Mouse (Mus musculus) lung, embryonic 16.5 days (tissue): ENCODE data around the gene Csf2rb2. TPM values are rescaled to one million over a fixed set of nuclear protein-coding genes. Genes with fewer than 3 reads are reported as not detected.
"Not testable (repeated sequence)": the region's sequence is repeated elsewhere in the genome, so short reads cannot be mapped to it uniquely, and the experiment has no call there.

Experiments used
- ATAC-seq: fragments of 200-750 bp; cut with Nextera tagmentation; 2 replicates; pipeline ENCODE4 v1.8.0; 2017; ENCODE audit warnings: low read depth, mild to moderate bottlenecking, moderate library complexity
- H3K27ac ChIP-seq: fragments of 300-500 bp; sonication (generic); 2 replicates; pipeline ENCODE4 v1.5.1; 2014; ENCODE audit warnings: mild to moderate bottlenecking, control low read depth, low read length
- H3K27me3 ChIP-seq: fragments of 300-500 bp; sonication (generic); 2 replicates; pipeline ENCODE4 v1.6.1; 2014; ENCODE audit warnings: low read depth, low read length, mixed read lengths; ENCODE audit not compliant: control insufficient read depth, insufficient read depth
- H3K36me3 ChIP-seq: fragments of 300-500 bp; sonication (generic); 2 replicates; pipeline ENCODE4 v1.6.1; 2014; ENCODE audit warnings: low read length; ENCODE audit not compliant: control insufficient read depth, insufficient read depth
- H3K4me1 ChIP-seq: fragments of 300-500 bp; sonication (generic); replicated peaks from 2 replicates; pipeline ENCODE4 v1.6.1; 2014; ENCODE audit warnings: low read length, mixed read lengths; ENCODE audit not compliant: control insufficient read depth, insufficient read depth
- H3K4me2 ChIP-seq: fragments of 300-500 bp; sonication (generic); 2 replicates; pipeline ENCODE4 v1.6.1; 2014; ENCODE audit warnings: low read depth, low read length, control low read depth
- H3K4me3 ChIP-seq: fragments of 300-500 bp; sonication (generic); 2 replicates; pipeline ENCODE4 v1.5.1; 2014; ENCODE audit warnings: mild to moderate bottlenecking, low read length, control low read depth
- H3K9ac ChIP-seq: fragments of 300-500 bp; sonication (generic); 2 replicates; pipeline ENCODE4 v1.6.1; 2014; ENCODE audit warnings: low read length, control low read depth
- H3K9me3 ChIP-seq: fragments of 300-500 bp; sonication (generic); 2 replicates; pipeline ENCODE4 v1.6.1; 2016; ENCODE audit warnings: low read length; ENCODE audit not compliant: control insufficient read depth
- WGBS: fragments of 180-500 bp; shearing (Covaris S2); extraction: QIAGEN DNeasy Blood & Tissue Kit; methylation state at CpG from one replicate; pipeline ENCODE4 v1.1.7; 2014; 5-methylcytosine and 5-hydroxymethylcytosine counted together
- polyA plus RNA-seq: library from polyadenylated mRNA; unstranded; fragments of >200 nt; fragmentation: Nextera tagmentation; extraction: Ambion mirVana; gene quantifications from 2 replicates; pipeline ENCODE4 v1.2.1, GENCODE M21; 2015

The Csf2rb2 gene
- polyA plus RNA-seq, 1 experiment from 2014 or later = 0.48 TPM

DNA sequence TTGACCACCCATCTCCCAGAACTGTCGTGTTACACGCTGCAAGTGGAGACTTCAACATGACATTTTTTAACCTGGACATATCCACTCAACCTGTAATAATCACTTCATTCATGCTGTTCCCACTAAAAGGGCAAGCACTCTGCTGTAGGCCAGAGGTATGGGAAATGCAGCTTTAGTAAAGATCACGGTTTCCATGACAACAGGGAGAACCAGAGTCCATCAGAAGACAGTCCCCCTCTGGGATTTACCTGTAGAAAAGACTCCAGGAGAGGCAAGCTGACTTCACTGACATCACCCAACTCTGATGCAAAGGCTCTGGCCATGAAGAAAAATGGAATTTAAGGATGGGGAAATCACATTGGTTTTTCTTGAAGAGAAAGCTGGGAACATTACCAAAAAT is 42.2 kb downstream of the Csf2rb2 start:
- no peak overlapping the region for H3K4me2 ChIP-seq
- ATAC-seq = no peak
- no peaks in the 10 kb centered on the region for H3K27me3 ChIP-seq
- WGBS = 52% methylated on average over 3 of the region's 3 CpGs
- H3K9me3 ChIP-seq = no peaks in the 10 kb centered on the region
- no peaks in the 10 kb centered on the region for H3K36me3 ChIP-seq
- H3K27ac ChIP-seq = no peak overlapping the region
- H3K9ac ChIP-seq = no peak overlapping the region
- no peaks in the 10 kb centered on the region for H3K4me1 ChIP-seq
- H3K4me3 ChIP-seq = no peak overlapping the region

DNA sequence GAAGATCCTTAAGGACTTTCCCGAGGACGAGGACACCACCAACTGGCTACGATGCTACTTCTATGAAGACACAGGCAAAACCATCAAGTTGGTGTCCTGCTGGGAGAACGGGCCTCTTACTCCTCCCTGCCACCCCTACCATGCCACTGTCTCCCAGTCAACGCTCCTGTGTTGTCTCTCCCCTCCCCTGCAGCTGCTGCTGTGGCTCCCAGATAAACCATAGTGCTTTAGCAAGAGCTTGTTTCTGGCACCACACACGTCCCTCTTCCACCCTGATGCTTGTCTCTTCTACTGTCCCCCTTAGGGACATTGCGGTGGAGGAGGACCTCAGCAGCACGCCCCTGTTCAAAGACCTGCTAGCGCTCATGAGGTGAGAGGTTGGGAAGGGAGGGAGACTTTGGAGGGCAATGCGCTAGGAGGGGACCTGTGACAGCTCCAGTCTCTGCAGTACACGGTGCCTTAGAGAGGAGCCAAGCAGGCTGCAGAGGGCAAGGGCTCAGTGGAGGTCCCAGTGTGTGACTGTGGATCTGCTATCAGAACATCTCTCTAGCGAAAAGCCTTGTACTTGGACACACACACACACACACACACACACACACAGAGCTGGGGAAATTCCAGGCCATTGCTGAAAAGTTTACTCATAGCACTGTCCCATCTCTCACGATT is 44.7 kb downstream of the Csf2rb2 start:
- no peak for ATAC-seq
- H3K9ac ChIP-seq = no peak overlapping the region
- no peak overlapping the region for H3K4me2 ChIP-seq
- no peaks in the 10 kb centered on the region for H3K9me3 ChIP-seq
- H3K4me3 ChIP-seq = no peak overlapping the region
- no peaks in the 10 kb centered on the region for H3K4me1 ChIP-seq
- no peaks in the 10 kb centered on the region for H3K36me3 ChIP-seq
- 50% methylated on average over 13 of the region's 13 CpGs for WGBS
- H3K27me3 ChIP-seq = no peaks in the 10 kb centered on the region
- no peak overlapping the region for H3K27ac ChIP-seq

DNA sequence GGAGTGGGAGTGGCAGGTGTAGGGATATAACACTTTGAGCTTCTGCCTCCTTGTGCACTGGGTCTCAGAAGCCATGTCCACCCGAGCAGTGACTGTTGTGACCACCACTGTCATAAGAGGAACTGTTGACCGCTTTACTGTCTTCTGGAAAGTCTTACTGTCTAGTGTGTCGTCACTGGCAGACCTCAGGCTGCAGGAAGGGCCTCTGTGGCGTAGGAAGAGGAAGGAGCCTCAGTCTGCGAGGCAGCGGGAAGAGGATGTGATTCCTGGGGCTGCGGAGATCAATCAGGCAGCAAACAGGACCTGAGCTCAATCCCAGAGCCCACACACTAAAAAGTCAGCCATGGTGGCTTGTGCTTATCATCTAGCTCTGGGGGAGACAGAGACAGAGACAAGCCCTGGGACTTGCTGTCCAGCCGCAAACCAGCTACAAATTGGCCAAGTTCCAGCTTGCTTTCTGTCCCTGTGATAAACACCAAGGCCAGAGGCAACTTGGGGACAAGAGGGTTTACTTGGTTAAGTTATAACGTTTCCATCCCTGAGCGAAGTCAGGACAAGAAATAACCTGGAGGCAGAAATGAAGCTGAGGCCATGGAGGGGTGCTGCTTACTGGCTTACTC is 47.2 kb downstream of the Csf2rb2 start:
- ATAC-seq = peak; percentile 38; the same call in 1 of the 2 replicates
- H3K4me3 ChIP-seq = no peak overlapping the region
- no peak overlapping the region for H3K27ac ChIP-seq
- 56% methylated on average over 10 of the region's 10 CpGs for WGBS
- H3K9ac ChIP-seq = no peak overlapping the region
- peaks cover 11% of the 10 kb centered on the region for H3K27me3 ChIP-seq
- no peak overlapping the region for H3K4me2 ChIP-seq
- H3K4me1 ChIP-seq = no peaks in the 10 kb centered on the region
- H3K36me3 ChIP-seq = no peaks in the 10 kb centered on the region
- no peaks in the 10 kb centered on the region for H3K9me3 ChIP-seq

DNA sequence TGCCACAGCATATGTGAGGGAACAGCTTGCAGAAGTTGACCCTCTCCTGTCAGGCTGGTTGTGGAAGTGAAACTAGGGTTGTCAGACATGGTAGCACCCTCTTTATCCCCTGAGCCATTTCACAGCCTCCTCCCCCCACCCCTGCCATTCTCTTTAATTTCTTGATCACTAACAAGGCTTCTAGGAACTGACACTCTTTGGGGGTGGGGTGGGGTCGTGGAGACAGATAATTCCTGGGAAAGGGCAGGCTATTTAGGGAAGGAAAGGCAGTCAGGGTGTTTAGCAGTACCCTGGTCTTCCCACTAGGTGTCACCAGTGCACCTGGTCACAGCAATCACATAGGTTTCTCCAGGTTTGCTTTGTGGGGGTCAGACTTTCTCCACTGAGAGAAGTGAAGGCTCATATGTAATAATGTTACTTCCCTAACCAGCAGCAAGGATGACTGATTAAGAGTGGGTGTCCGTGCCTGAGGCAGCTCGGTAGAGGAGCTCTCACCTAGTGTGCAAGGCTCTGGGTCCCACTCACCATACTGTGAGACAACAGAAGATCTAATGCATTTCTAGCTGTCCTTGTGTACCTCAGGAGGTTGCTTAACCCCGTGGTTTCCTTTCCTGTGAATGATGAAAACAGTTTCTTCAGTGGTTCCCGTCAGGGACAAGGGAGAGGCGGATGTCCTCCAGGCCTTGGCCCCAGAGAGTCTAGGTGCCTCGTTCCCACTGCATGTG is 48.0 kb downstream of the Csf2rb2 start:
- Histone ChIP-seq H3K4me1 (no peaks in the 10 kb centered on the region), H3K27me3 (peaks cover 11% of the 10 kb centered on the region), H3K9me3 (no peaks in the 10 kb centered on the region), H3K4me2 (no peak overlapping the region), H3K4me3 (no peak overlapping the region), H3K36me3 (no peaks in the 10 kb centered on the region), H3K27ac (no peak overlapping the region), H3K9ac (no peak overlapping the region)
- 32% methylated on average over 7 of the region's 7 CpGs for WGBS
- ATAC-seq = peak; percentile 17; the same call in 1 of the 2 replicates

DNA sequence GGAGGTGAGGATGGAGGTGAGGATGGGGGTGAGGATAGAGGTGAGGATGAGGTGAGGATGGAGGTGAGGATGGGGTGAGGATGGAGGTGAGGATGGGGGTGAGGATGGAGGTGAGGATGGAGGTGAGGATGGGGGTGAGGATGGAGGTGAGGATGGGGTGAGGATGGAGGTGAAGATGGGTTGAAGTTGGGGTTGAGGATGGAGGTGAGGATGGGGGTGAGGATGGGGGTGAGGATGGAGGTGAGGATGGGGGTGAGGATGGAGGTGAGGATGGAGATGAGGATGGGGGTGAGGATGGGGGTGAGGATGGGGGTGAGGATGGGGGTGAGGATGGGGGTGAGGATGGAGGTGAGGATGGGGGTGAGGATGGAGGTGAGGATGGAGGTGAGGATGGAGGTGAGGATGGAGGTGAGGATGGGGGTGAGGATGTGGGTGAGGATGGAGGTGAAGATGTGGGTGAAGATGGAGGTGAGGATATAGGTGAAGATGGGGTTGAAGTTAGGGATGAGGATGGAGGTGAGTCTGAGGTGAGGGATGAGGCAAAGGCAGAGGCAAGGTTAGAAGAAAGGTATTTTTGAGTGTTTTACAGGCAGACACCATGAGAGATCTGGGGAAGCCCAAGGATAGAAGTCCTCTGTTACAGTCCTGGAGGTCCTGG is 48.8 kb downstream of the Csf2rb2 start:
- H3K9ac ChIP-seq, H3K27ac ChIP-seq, H3K9me3 ChIP-seq, H3K4me3 ChIP-seq, H3K4me2 ChIP-seq, H3K4me1 ChIP-seq, H3K36me3 ChIP-seq, ATAC-seq: not testable (repeated sequence)
- peaks cover 11% of the 10 kb centered on the region for H3K27me3 ChIP-seq

DNA sequence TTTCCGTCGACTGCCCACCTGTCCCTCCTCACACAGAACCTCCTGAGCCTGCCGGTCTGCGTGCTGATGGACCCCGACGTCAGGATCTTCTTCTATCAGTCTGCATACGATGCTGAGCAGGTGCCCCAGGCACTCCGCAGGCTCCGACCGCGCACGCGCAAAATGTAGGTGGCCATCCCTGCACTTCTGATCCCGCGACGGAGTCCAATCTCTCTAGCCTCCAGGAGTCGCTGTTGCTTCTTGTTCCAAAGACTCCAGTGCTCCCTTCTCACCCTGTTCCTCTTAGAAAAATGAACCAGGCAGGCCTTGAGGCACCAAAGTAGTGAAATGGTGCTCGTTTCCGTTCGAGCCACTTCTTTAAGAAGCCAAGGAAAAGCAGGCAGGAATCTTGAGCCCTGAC is 50.8 kb downstream of the Csf2rb2 start:
- no peak overlapping the region for H3K27ac ChIP-seq
- no peak for ATAC-seq
- H3K27me3 ChIP-seq = peaks cover 11% of the 10 kb centered on the region
- H3K9me3 ChIP-seq = no peaks in the 10 kb centered on the region
- H3K9ac ChIP-seq = no peak overlapping the region
- no peaks in the 10 kb centered on the region for H3K4me1 ChIP-seq
- WGBS = 18% methylated on average over 20 of the region's 20 CpGs
- no peak overlapping the region for H3K4me2 ChIP-seq
- H3K36me3 ChIP-seq = no peaks in the 10 kb centered on the region
- H3K4me3 ChIP-seq = no peak overlapping the region

DNA sequence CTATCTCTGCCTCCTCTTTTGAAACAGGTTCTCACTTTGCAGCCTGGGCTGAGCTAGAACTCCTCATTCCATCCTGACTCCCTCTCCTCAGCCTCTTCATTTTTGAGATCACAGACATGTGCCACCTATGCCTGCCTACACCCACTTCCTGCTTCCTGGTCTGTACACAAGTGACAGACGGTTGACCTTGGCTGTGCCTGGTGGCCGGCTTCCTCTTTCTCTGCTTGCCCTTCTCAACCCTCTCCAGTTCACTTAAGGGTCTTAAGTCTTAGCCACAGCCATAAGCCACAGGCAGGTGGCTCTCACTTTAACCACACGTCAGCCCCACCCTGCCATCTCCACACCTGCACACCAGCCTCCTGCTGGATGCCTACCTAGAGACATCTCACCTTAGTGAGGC is 57.1 kb downstream of the Csf2rb2 start:
- Histone ChIP-seq H3K36me3 (no peaks in the 10 kb centered on the region), H3K27ac (no peak overlapping the region), H3K9me3 (no peaks in the 10 kb centered on the region), H3K9ac (no peak overlapping the region), H3K4me3 (no peak overlapping the region), H3K4me1 (peaks cover 5% of the 10 kb centered on the region; the same call in 1 of the 2 replicates), H3K4me2 (no peak overlapping the region), H3K27me3 (no peaks in the 10 kb centered on the region)
- 27% methylated on average over 3 of the region's 3 CpGs for WGBS
- no peak for ATAC-seq

DNA sequence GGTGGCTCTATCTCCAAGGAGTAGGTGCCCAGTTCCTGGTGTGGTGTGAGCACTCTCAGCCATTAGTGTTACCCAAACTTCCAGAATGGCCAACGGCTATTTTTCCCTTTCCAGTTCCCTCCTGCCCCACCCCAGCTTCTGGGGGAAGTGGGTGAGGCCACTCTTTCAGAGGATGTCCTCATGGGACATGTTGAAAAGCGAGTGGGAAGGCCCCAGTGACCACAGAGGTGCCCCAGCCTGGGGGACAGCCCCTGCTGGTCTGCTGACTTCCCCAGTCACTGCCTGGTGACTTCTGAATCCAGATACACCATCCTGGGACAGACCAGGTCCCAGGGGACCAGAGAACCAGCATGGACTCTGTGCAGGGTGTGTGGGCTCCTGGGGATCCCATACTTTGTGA is 57.9 kb downstream of the Csf2rb2 start:
- ATAC-seq = no peak
- H3K9ac ChIP-seq = no peak overlapping the region
- 60% methylated on average over 2 of the region's 2 CpGs for WGBS
- peaks cover 5% of the 10 kb centered on the region; the same call in 1 of the 2 replicates for H3K4me1 ChIP-seq
- H3K27me3 ChIP-seq = no peaks in the 10 kb centered on the region
- H3K27ac ChIP-seq = no peak overlapping the region
- H3K4me3 ChIP-seq = no peak overlapping the region
- no peak overlapping the region for H3K4me2 ChIP-seq
- no peaks in the 10 kb centered on the region for H3K9me3 ChIP-seq
- no peaks in the 10 kb centered on the region for H3K36me3 ChIP-seq
